Mouse (Mus musculus) liver, adult 2 months (tissue): ENCODE data around the gene Muc20.

Experiments
- CTCF ChIP-seq: fragments of 200-500 bp; IDR thresholded peaks from 2 replicates; pipeline ENCODE4 v1.5.1; 2011; ENCODE audit warnings: low read depth, low read length, control low read depth
- POLR2A ChIP-seq: fragments of 200-500 bp; IDR thresholded peaks from 2 replicates; pipeline ENCODE4 v1.6.1; 2011; ENCODE audit warnings: low read length, control low read depth; ENCODE audit not compliant: insufficient read depth; ENCODE audit errors: extremely low read depth

DNA sequence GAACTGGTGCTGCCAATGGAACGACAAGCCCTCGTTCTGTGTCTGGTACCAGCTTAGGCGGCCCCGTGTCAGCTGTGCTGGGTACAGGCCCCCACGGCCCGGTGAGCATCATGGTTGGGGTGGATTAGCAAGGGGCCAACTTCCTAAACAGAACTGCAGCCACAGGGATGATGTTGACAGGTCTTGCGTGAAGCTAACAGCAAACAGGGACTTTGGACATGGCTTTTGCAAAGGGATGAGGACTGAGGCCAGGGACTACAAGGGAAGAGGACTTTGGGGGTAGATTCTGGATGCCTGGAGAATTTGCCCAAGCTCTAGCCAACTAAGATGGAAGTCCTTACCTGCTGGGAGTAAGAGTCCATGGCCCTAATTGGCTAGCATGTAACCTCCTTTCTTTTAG lies 30.3 kb downstream of the Muc20 start:
- TF ChIP-seq CTCF (no peak), POLR2A (no peak)
